Mouse (Mus musculus) MEL (cell line): ENCODE measurements around the gene Fkbp5. TPM values are rescaled to one million over a fixed set of nuclear protein-coding genes. Genes with fewer than 3 reads are reported as not detected.

Source experiments
- DNase-seq: peaks from one replicate; pipeline ENCODE4 v3.0.0; 2011; ENCODE audit warnings: low read depth, low spot score
- H3K27ac ChIP-seq: 2 replicates; pipeline ENCODE4 v1.5.1; 2012; ENCODE audit warnings: low read depth, mild to moderate bottlenecking, control low read depth, low read length, moderate library complexity; ENCODE audit not compliant: control insufficient read depth
- H3K27me3 ChIP-seq, 2 experiments: fragments of 150-350 bp in 1 of 2; sonication (generic) in 1 of 2; 2 replicates each; pipeline ENCODE4 v1.6.1; 2012; ENCODE audit warnings: low read length in 2 of 2, mild to moderate bottlenecking in 2 of 2, improper control_type of control experiment in 1 of 2, moderate library complexity in 1 of 2; ENCODE audit not compliant: insufficient read depth in 2 of 2, control insufficient read depth in 1 of 2
- H3K36me3 ChIP-seq, 2 experiments: 2 replicates each; pipeline ENCODE4 v1.6.1; 2012 to 2014; ENCODE audit warnings: low read length in 2 of 2, improper control_type of control experiment in 1 of 2, inconsistent platforms in 1 of 2, mild to moderate bottlenecking in 1 of 2; ENCODE audit not compliant: insufficient read depth in 2 of 2, control insufficient read depth in 1 of 2
- H3K4me1 ChIP-seq, 2 experiments: fragments of 150-350 bp in 1 of 2; sonication (generic) in 1 of 2; 2 replicates each; pipeline ENCODE4 v1.6.1; 2012; ENCODE audit warnings: low read length in 2 of 2, improper control_type of control experiment in 1 of 2, mild to moderate bottlenecking in 1 of 2; ENCODE audit not compliant: insufficient read depth in 2 of 2, control insufficient read depth in 1 of 2
- H3K4me3 ChIP-seq, 2 experiments: fragments of 150-350 bp in 1 of 2; sonication (generic) in 1 of 2; 2 replicates each; pipeline ENCODE4 v1.5.1; 2012; ENCODE audit warnings: low read depth in 2 of 2, low read length in 2 of 2, mild to moderate bottlenecking in 2 of 2, moderate library complexity in 2 of 2, control low read depth in 1 of 2, improper control_type of control experiment in 1 of 2; ENCODE audit not compliant: control insufficient read depth in 1 of 2, insufficient read depth in 1 of 2
- H3K79me2 ChIP-seq: 2 replicates; pipeline ENCODE4 v1.6.1; 2012; ENCODE audit warnings: mild to moderate bottlenecking, low read length, moderate library complexity; ENCODE audit not compliant: control insufficient read depth, poor library complexity, insufficient read depth
- H3K9ac ChIP-seq: 2 replicates; pipeline ENCODE4 v1.6.1; 2012; ENCODE audit warnings: low read depth, mild to moderate bottlenecking, control low read depth, low read length, moderate library complexity; ENCODE audit not compliant: control insufficient read depth, poor library complexity, severe bottlenecking
- H3K9me3 ChIP-seq: fragments of 150-350 bp; sonication (generic); replicated peaks from 2 replicates; pipeline ENCODE4 v1.6.1; 2012; ENCODE audit warnings: mild to moderate bottlenecking, low read length, improper control_type of control experiment, moderate library complexity; ENCODE audit not compliant: insufficient read depth
- BHLHE40 ChIP-seq: IDR thresholded peaks from 2 replicates; pipeline ENCODE4 v1.6.1; 2012; ENCODE audit warnings: low read depth, mild to moderate bottlenecking, inconsistent platforms, low read length, improper control_type of control experiment, borderline replicate concordance
- CHD1 ChIP-seq: IDR thresholded peaks from 2 replicates; pipeline ENCODE4 v1.6.1; 2012; ENCODE audit warnings: low read depth, mild to moderate bottlenecking, inconsistent platforms, low read length, improper control_type of control experiment
- CHD2 ChIP-seq: IDR thresholded peaks from 2 replicates; pipeline ENCODE4 v1.6.1; 2011; ENCODE audit warnings: low read length, improper control_type of control experiment
- E2F4 ChIP-seq: IDR thresholded peaks from 2 replicates; pipeline ENCODE4 v1.6.1; 2011; ENCODE audit warnings: low read depth, low read length, improper control_type of control experiment, borderline replicate concordance
- EP300 ChIP-seq, 2 experiments: IDR thresholded peaks; 2 replicates each; pipeline ENCODE4 v1.6.1; 2011; ENCODE audit warnings: improper control_type of control experiment in 2 of 2, low read length in 2 of 2, low read depth in 1 of 2, mild to moderate bottlenecking in 1 of 2
- ETS1 ChIP-seq: IDR thresholded peaks from 2 replicates; pipeline ENCODE4 v1.6.1; 2012; ENCODE audit warnings: low read depth, mild to moderate bottlenecking, inconsistent platforms, low read length, improper control_type of control experiment, moderate library complexity
- GABPA ChIP-seq: IDR thresholded peaks from 2 replicates; pipeline ENCODE4 v1.6.1; 2012; ENCODE audit warnings: low read depth, mild to moderate bottlenecking, inconsistent platforms, low read length, improper control_type of control experiment, moderate library complexity
- HCFC1 ChIP-seq: IDR thresholded peaks from 2 replicates; pipeline ENCODE4 v1.6.1; 2012; ENCODE audit warnings: low read depth, mild to moderate bottlenecking, inconsistent platforms, low read length, improper control_type of control experiment, moderate library complexity
- JUND ChIP-seq: IDR thresholded peaks from 2 replicates; pipeline ENCODE4 v1.6.1; 2011; ENCODE audit warnings: low read depth, mild to moderate bottlenecking, improper control_type of control experiment, low read length
- KAT2A ChIP-seq: conservative IDR thresholded peaks from 2 replicates; pipeline ENCODE4 v1.6.1; 2012; ENCODE audit warnings: low read depth, low read length, improper control_type of control experiment, inconsistent platforms
- MXI1 ChIP-seq: IDR thresholded peaks from 2 replicates; pipeline ENCODE4 v1.6.1; 2011; ENCODE audit warnings: mild to moderate bottlenecking, low read depth, low read length, improper control_type of control experiment
- NELFE ChIP-seq: IDR thresholded peaks from 2 replicates; pipeline ENCODE4 v1.6.1; 2011; ENCODE audit warnings: low read depth, low read length, improper control_type of control experiment
- POLR2A ChIP-seq, 2 experiments: IDR thresholded peaks; 2 replicates each; pipeline ENCODE4 v1.6.1; 2011 to 2012; ENCODE audit warnings: low read length in 2 of 2, mild to moderate bottlenecking in 2 of 2, control low read depth in 1 of 2, improper control_type of control experiment in 1 of 2, low read depth in 1 of 2, moderate library complexity in 1 of 2; ENCODE audit not compliant: control insufficient read depth in 1 of 2, insufficient read depth in 1 of 2, poor library complexity in 1 of 2
- POLR2AphosphoS2 ChIP-seq: IDR thresholded peaks from 2 replicates; pipeline ENCODE4 v1.6.1; 2011; ENCODE audit warnings: low read length, improper control_type of control experiment
- POLR2AphosphoS5 ChIP-seq: IDR thresholded peaks from 2 replicates; pipeline ENCODE4 v1.6.1; 2012; ENCODE audit warnings: low read depth, borderline replicate concordance, mild to moderate bottlenecking, inconsistent platforms, low read length, moderate library complexity, mixed read lengths
- RAD21 ChIP-seq: IDR thresholded peaks from 2 replicates; pipeline ENCODE4 v1.6.1; 2011; ENCODE audit warnings: mild to moderate bottlenecking, low read depth, low read length, improper control_type of control experiment
- RCOR1 ChIP-seq: IDR thresholded peaks from 2 replicates; pipeline ENCODE4 v1.6.1; 2012; ENCODE audit warnings: low read depth, mild to moderate bottlenecking, inconsistent platforms, low read length, improper control_type of control experiment
- TAL1 ChIP-seq: IDR thresholded peaks from 2 replicates; pipeline ENCODE4 v1.6.1; 2012; ENCODE audit warnings: mild to moderate bottlenecking, inconsistent platforms, low read length, moderate library complexity, mixed read lengths
- TCF12 ChIP-seq: IDR thresholded peaks from 2 replicates; pipeline ENCODE4 v1.6.1; 2014; ENCODE audit warnings: low read depth, mild to moderate bottlenecking, inconsistent platforms, low read length, improper control_type of control experiment, moderate library complexity
- UBTF ChIP-seq: IDR thresholded peaks from 2 replicates; pipeline ENCODE4 v1.6.1; 2012; ENCODE audit warnings: low read depth, mild to moderate bottlenecking, inconsistent platforms, low read length, improper control_type of control experiment, moderate library complexity, borderline replicate concordance; ENCODE audit not compliant: insufficient read depth
- USF1 ChIP-seq: IDR thresholded peaks from 2 replicates; pipeline ENCODE4 v1.6.1; 2014; ENCODE audit warnings: low read depth, mild to moderate bottlenecking, inconsistent platforms, low read length, improper control_type of control experiment, moderate library complexity
- ZKSCAN1 ChIP-seq: IDR thresholded peaks from 2 replicates; pipeline ENCODE4 v1.6.1; 2012; ENCODE audit warnings: low read depth, mild to moderate bottlenecking, inconsistent platforms, low read length, improper control_type of control experiment, moderate library complexity
- polyA plus RNA-seq, 2 experiments: library from polyadenylated mRNA; stranded (reverse) in 1 of 2; unstranded in 1 of 2; fragments of >175 nt in 1 of 2; fragments of >200 nt in 1 of 2; gene quantifications; 2 replicates each; pipeline versions ENCODE4 v1.2.1 to v1.2.4; 2012; ENCODE audit warnings: low replicate concordance in 2 of 2, low read depth in 1 of 2; ENCODE audit not compliant: insufficient read length in 2 of 2, insufficient read depth in 1 of 2, missing spikeins in 1 of 2
- total RNA-seq: library from RNA; depleted of rRNA; stranded (reverse); fragments of 300-350 nt; gene quantifications from 2 replicates; pipeline ENCODE4 v1.2.3, GENCODE M21; 2012

Fkbp5 gene
- total and polyA plus RNA-seq, 3 experiments, result 16.6 to 184 (median 44.3) TPM

DNA sequence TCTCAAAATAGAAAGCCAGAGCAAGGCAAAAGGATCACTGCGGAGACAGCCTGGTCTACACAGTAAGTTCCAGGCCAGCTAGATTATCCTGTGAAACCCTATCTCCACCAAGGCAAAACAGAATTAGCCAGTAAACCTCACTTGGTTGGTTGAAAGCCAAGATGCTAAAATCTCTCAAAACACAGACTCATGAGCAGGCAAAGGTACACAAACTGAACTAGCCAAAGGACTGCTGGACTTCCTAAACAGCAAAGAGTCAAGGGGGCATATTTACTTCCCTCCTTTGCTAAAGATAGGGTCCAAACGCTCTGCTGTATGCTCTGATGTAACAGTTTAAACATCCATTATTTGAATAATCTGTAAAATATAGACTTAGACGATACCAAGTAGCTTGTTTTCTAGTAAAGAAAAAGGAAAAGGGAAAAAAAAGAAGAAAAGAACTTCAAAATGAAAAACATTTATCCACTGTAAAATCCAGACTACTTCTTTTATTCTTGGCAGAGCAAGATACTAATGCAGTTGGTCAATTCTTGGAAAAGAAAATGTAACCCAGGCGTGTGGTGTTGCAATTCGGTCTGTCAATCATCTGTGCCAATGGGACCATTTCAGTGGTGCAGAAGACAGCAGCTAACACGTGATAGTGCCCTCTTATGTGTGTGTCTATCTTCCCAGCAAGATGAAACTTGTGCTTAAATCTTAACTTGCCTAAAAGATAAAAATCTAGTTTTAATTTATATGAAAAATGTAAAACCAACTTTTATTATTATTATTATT, 78.8 kb downstream of the Fkbp5 start:
- H3K4me1 ChIP-seq, result no peaks in the 10 kb centered on the region; a peak in 1 of 4 replicates
- no peak overlapping the region for H3K4me3 ChIP-seq
- no peak overlapping the region for H3K27ac ChIP-seq
- H3K27me3 ChIP-seq, result no peaks in the 10 kb centered on the region
- H3K9me3 ChIP-seq, result no peaks in the 10 kb centered on the region
- peaks cover 0 to 7% of the 10 kb centered on the region in 2 experiments; a peak in 2 of 4 replicates for H3K36me3 ChIP-seq
- H3K79me2 ChIP-seq, result no peaks in the 10 kb centered on the region; the same call in 1 of the 2 replicates
- no peak for TF ChIP-seq UBTF
- no peak for TF ChIP-seq HCFC1
- no peak for TF ChIP-seq MXI1
- no peak for TF ChIP-seq JUND
- TF ChIP-seq, all 39 proteins: peak for 0
- no peak for DNase-seq
- H3K9ac ChIP-seq, result no peak overlapping the region

- H3K79me2 ChIP-seq, result no peaks in the 10 kb centered on the region; the same call in 1 of the 2 replicates
- no peak overlapping the region for H3K27ac ChIP-seq
- H3K4me1 ChIP-seq, result no peaks in the 10 kb centered on the region; a peak in 1 of 4 replicates
- no peak for DNase-seq
- TF ChIP-seq TAL1 (no peak), TCF12 (no peak), RAD21 (no peak), CHD2 (no peak), EP300 (IDR thresholded peaks at IDR 0.05; ENCODE audit: low read depth in 1 of 2, low read length in 2 of 2) (no peak), NELFE (no peak)
- no peaks in the 10 kb centered on the region for H3K27me3 ChIP-seq
- peaks cover 0 to 7% of the 10 kb centered on the region in 2 experiments; a peak in 2 of 4 replicates for H3K36me3 ChIP-seq
- no peak overlapping the region for H3K4me3 ChIP-seq
- no peak overlapping the region for H3K9ac ChIP-seq
- no peaks in the 10 kb centered on the region for H3K9me3 ChIP-seq
Measured at GRCm38 (mm10) chr17:28437938-28438337, 79.4 kb downstream of the Fkbp5 start.

DNA sequence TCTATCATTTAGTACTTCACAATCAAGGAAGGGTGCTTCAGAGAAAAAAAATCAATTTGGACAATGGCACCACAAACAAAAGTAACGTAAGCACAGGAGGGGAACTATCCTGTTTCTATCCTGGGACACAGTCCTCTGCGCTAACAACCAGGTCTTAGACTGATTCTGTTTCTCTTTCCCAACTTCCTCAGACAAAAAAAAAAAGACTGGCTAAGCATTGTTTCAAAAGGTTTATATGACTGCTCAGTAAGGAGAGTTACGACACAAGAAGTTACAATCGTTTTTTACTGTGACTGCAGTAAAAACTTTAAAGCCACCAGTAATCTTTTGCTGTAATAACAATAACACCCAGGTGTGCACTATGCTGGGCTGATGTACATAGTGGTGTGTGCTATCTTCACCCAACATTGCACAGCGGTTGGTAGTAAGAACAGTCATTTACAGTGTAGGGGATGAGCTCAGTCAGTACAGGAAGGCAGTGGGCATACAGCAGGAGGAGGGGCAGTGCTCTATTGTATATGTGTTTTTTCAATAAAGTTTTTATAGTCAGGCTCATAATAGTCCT, 82.3 kb downstream of the Fkbp5 start:
- Histone ChIP-seq H3K27me3 (no peaks in the 10 kb centered on the region), H3K4me1 (no peaks in the 10 kb centered on the region; a peak in 1 of 4 replicates)
- TF ChIP-seq ZKSCAN1, result no peak
- TF ChIP-seq POLR2AphosphoS5, result no peak
- no peak for TF ChIP-seq ETS1
- TF ChIP-seq KAT2A, result no peak
- TF ChIP-seq E2F4, result no peak
- no peak for TF ChIP-seq RCOR1
- no peak for TF ChIP-seq NELFE
- no peak for TF ChIP-seq BHLHE40
- no peak for TF ChIP-seq POLR2A (IDR thresholded peaks at IDR 0.05; ENCODE audit: control insufficient read depth in 1 of 2, insufficient read depth in 1 of 2, low read depth in 1 of 2, low read length in 2 of 2, poor library complexity in 1 of 2)
- TF ChIP-seq GABPA, result no peak
- no peak for TF ChIP-seq POLR2AphosphoS2
- TF ChIP-seq HCFC1, result no peak
- TF ChIP-seq USF1, result no peak
- TF ChIP-seq CHD1, result no peak
- TF ChIP-seq EP300 (IDR thresholded peaks at IDR 0.05; ENCODE audit: low read depth in 1 of 2, low read length in 2 of 2), result no peak
- TF ChIP-seq TCF12, result no peak
- TF ChIP-seq, all 39 proteins: peak for 0
- Histone ChIP-seq H3K9me3 (no peaks in the 10 kb centered on the region), H3K27ac (no peak overlapping the region), H3K4me3 (no peak overlapping the region), H3K9ac (no peak overlapping the region), H3K36me3 (peaks cover 0 to 9% of the 10 kb centered on the region in 2 experiments; a peak in 2 of 4 replicates), H3K79me2 (no peaks in the 10 kb centered on the region)
- no peak for DNase-seq
